Mouse (Mus musculus) CH12.LX (cell line): Measurements from ENCODE around the gene Slc9c1. TPM values are rescaled to one million over a fixed set of nuclear protein-coding genes. Genes with fewer than 3 reads are reported as not detected.
A peak's percentile ranks its signal among the peaks of the same experiment; 100 is the strongest.

ENCODE experiments used
- DNase-seq: peaks from one replicate; pipeline ENCODE4 v3.0.0-alpha.2; 2013; ENCODE audit errors: extremely low read depth
- H3K27ac ChIP-seq: 2 replicates; pipeline ENCODE4 v1.5.1; 2012; ENCODE audit warnings: low read depth, mild to moderate bottlenecking, control low read depth, moderate library complexity; ENCODE audit not compliant: insufficient read depth
- H3K27me3 ChIP-seq: replicated peaks from 2 replicates; pipeline ENCODE3; 2012; ENCODE audit warnings: inconsistent platforms
- H3K36me3 ChIP-seq, 2 experiments: replicated peaks in 1 of 2; 2 replicates each; pipeline versions ENCODE3 to v1.6.1; 2012; ENCODE audit warnings: inconsistent platforms in 1 of 2, low read length in 1 of 2, mild to moderate bottlenecking in 1 of 2, mixed read lengths in 1 of 2, moderate library complexity in 1 of 2; ENCODE audit not compliant: control insufficient read depth in 1 of 2, insufficient read depth in 1 of 2
- H3K4me1 ChIP-seq, 2 experiments: 2 replicates each; pipeline ENCODE4 v1.6.1; 2012; ENCODE audit warnings: inconsistent platforms in 1 of 2, moderate library complexity in 1 of 2; ENCODE audit not compliant: insufficient read depth in 2 of 2, control insufficient read depth in 1 of 2
- H3K4me2 ChIP-seq: 2 replicates; pipeline ENCODE4 v1.6.1; 2012; ENCODE audit warnings: low read depth, mild to moderate bottlenecking, control low read depth; ENCODE audit not compliant: poor library complexity, insufficient read depth, severe bottlenecking
- H3K4me3 ChIP-seq, 3 experiments: fragments of 150-350 bp in 1 of 3; sonication (generic) in 1 of 3; replicated peaks in 1 of 3; 2 replicates each; pipeline versions ENCODE3 to v1.5.1; 2011 to 2012; ENCODE audit warnings: low read depth in 2 of 3, low read length in 2 of 3, mild to moderate bottlenecking in 2 of 3, moderate library complexity in 2 of 3, control low read depth in 1 of 3, improper control_type of control experiment in 1 of 3, inconsistent platforms in 1 of 3, mixed read lengths in 1 of 3; ENCODE audit not compliant: poor library complexity in 1 of 3
- H3K79me2 ChIP-seq: replicated peaks from 2 replicates; pipeline ENCODE4 v1.6.1; 2012; ENCODE audit warnings: mild to moderate bottlenecking, moderate library complexity; ENCODE audit not compliant: control insufficient read depth, poor library complexity, insufficient read depth, severe bottlenecking; ENCODE audit errors: extremely low read depth
- H3K9ac ChIP-seq: 2 replicates; pipeline ENCODE4 v1.6.1; 2012; ENCODE audit warnings: low read depth, mild to moderate bottlenecking, control low read depth, moderate library complexity; ENCODE audit not compliant: insufficient read depth
- H3K9me3 ChIP-seq: replicated peaks from 2 replicates; pipeline ENCODE3; 2012; ENCODE audit warnings: low read length, inconsistent platforms, mixed read lengths
- CHD2 ChIP-seq: IDR thresholded peaks from 2 replicates; pipeline ENCODE4 v1.6.1; 2011; ENCODE audit warnings: low read length, improper control_type of control experiment
- CTCF ChIP-seq, 2 experiments: IDR thresholded peaks in 1 of 2; conservative IDR thresholded peaks in 1 of 2; 2 replicates each; pipeline ENCODE4 v1.5.1; 2011 to 2012; ENCODE audit warnings: low read depth in 2 of 2, low read length in 2 of 2, improper control_type of control experiment in 1 of 2, inconsistent platforms in 1 of 2, mild to moderate bottlenecking in 1 of 2, moderate library complexity in 1 of 2
- IRF4 ChIP-seq: IDR thresholded peaks from 2 replicates; pipeline ENCODE4 v1.6.1; 2014; ENCODE audit warnings: low read depth, mild to moderate bottlenecking, inconsistent platforms, low read length, improper control_type of control experiment
- JUN ChIP-seq: IDR thresholded peaks from 2 replicates; pipeline ENCODE4 v1.6.1; 2011; ENCODE audit warnings: low read depth, mild to moderate bottlenecking, low read length, improper control_type of control experiment, moderate library complexity; ENCODE audit not compliant: insufficient read depth
- JUND ChIP-seq: conservative IDR thresholded peaks from 2 replicates; pipeline ENCODE4 v1.6.1; 2011; ENCODE audit warnings: low read depth, low read length, improper control_type of control experiment
- KAT2A ChIP-seq: IDR thresholded peaks from 2 replicates; pipeline ENCODE4 v1.6.1; 2012; ENCODE audit warnings: low read length, improper control_type of control experiment, inconsistent platforms; ENCODE audit not compliant: insufficient replicate concordance
- MAFK ChIP-seq: IDR thresholded peaks from 2 replicates; pipeline ENCODE4 v1.6.1; 2011; ENCODE audit warnings: low read length, improper control_type of control experiment; ENCODE audit not compliant: insufficient replicate concordance
- MAX ChIP-seq: IDR thresholded peaks from 2 replicates; pipeline ENCODE4 v1.6.1; 2011; ENCODE audit warnings: low read length, improper control_type of control experiment
- MAZ ChIP-seq: IDR thresholded peaks from 2 replicates; pipeline ENCODE4 v1.6.1; 2012; ENCODE audit warnings: low read depth, mild to moderate bottlenecking, inconsistent platforms, low read length, improper control_type of control experiment, moderate library complexity
- MEF2A ChIP-seq: IDR thresholded peaks from 2 replicates; pipeline ENCODE4 v1.6.1; 2014; ENCODE audit warnings: low read depth, mild to moderate bottlenecking, inconsistent platforms, low read length, improper control_type of control experiment, borderline replicate concordance
- MXI1 ChIP-seq: IDR thresholded peaks from 2 replicates; pipeline ENCODE4 v1.6.1; 2011; ENCODE audit warnings: mild to moderate bottlenecking, low read depth, low read length, improper control_type of control experiment
- NRF1 ChIP-seq: IDR thresholded peaks from 2 replicates; pipeline ENCODE4 v1.6.1; 2014; ENCODE audit warnings: low read depth, mild to moderate bottlenecking, inconsistent platforms, low read length, improper control_type of control experiment, moderate library complexity
- PAX5 ChIP-seq: IDR thresholded peaks from 2 replicates; pipeline ENCODE4 v1.6.1; 2012; ENCODE audit warnings: low read length, inconsistent platforms, mixed read lengths
- POLR2A ChIP-seq: IDR thresholded peaks from 2 replicates; pipeline ENCODE4 v1.6.1; 2011; ENCODE audit warnings: low read depth, mild to moderate bottlenecking, improper control_type of control experiment, low read length
- POLR2AphosphoS2 ChIP-seq: IDR thresholded peaks from 2 replicates; pipeline ENCODE4 v1.6.1; 2011; ENCODE audit warnings: low read depth, low read length, improper control_type of control experiment
- RAD21 ChIP-seq: IDR thresholded peaks from 2 replicates; pipeline ENCODE4 v1.6.1; 2011; ENCODE audit warnings: low read depth, mild to moderate bottlenecking, low read length, improper control_type of control experiment, moderate library complexity
- RCOR1 ChIP-seq: conservative IDR thresholded peaks from 2 replicates; pipeline ENCODE4 v1.6.1; 2012; ENCODE audit warnings: low read depth, mild to moderate bottlenecking, inconsistent platforms, low read length, improper control_type of control experiment
- SIN3A ChIP-seq: IDR thresholded peaks from 2 replicates; pipeline ENCODE4 v1.6.1; 2012; ENCODE audit warnings: low read length, improper control_type of control experiment, inconsistent platforms
- TBP ChIP-seq: conservative IDR thresholded peaks from 2 replicates; pipeline ENCODE4 v1.6.1; 2011; ENCODE audit warnings: low read depth, low read length, improper control_type of control experiment
- TCF12 ChIP-seq: IDR thresholded peaks from 2 replicates; pipeline ENCODE4 v1.6.1; 2014; ENCODE audit warnings: low read depth, mild to moderate bottlenecking, inconsistent platforms, low read length, improper control_type of control experiment
- UBTF ChIP-seq: IDR thresholded peaks from 2 replicates; pipeline ENCODE4 v1.6.1; 2012; ENCODE audit warnings: low read depth, mild to moderate bottlenecking, inconsistent platforms, low read length, improper control_type of control experiment, moderate library complexity
- USF1 ChIP-seq: IDR thresholded peaks from 2 replicates; pipeline ENCODE4 v1.6.1; 2014; ENCODE audit warnings: low read depth, mild to moderate bottlenecking, inconsistent platforms, low read length, improper control_type of control experiment
- ZC3H11A ChIP-seq: IDR thresholded peaks from 2 replicates; pipeline ENCODE4 v1.6.1; 2012; ENCODE audit warnings: low read depth, mild to moderate bottlenecking, inconsistent platforms, low read length, improper control_type of control experiment
- ZKSCAN1 ChIP-seq: IDR thresholded peaks from 2 replicates; pipeline ENCODE4 v1.6.1; 2012; ENCODE audit warnings: low read depth, inconsistent platforms, low read length, improper control_type of control experiment, borderline replicate concordance
- ZMIZ1 ChIP-seq: IDR thresholded peaks from 2 replicates; pipeline ENCODE4 v1.6.1; 2012; ENCODE audit warnings: low read depth, mild to moderate bottlenecking, inconsistent platforms, low read length, improper control_type of control experiment
- ZNF384 ChIP-seq: IDR thresholded peaks from 2 replicates; pipeline ENCODE4 v1.6.1; 2012; ENCODE audit warnings: low read depth, low read length, improper control_type of control experiment, inconsistent platforms
- dilution Hi-C: fragments of 300-500 bp; cut with MboI; formaldehyde crosslinking; loops from 2 replicates; pipeline ENCODE4 v1.14.3; 2020; ENCODE audit warnings: low sequenced_read_pairs; ENCODE audit not compliant: extremely low pct_unique_long_range_greater_than_20kb, extremely low pct_ligation_motif_present
- in situ Hi-C: fragments of 300-500 bp; cut with MboI; formaldehyde crosslinking; loops from 3 replicates; pipeline ENCODE4 v1.14.3; 2019; ENCODE audit warnings: low sequenced_read_pairs, low pct_ligation_motif_present, low pct_unique_long_range_greater_than_20kb, mixed read lengths
- polyA plus RNA-seq: library from polyadenylated mRNA; unstranded; fragments of >175 nt; gene quantifications from 2 replicates; pipeline ENCODE4 v1.2.1, GENCODE M21; 2012; ENCODE audit warnings: low read depth; ENCODE audit not compliant: insufficient read length
- total RNA-seq, 2 experiments: library from RNA; depleted of rRNA; stranded (reverse); fragments of 300-350 nt in 1 of 2; fragments of >200 nt in 1 of 2; gene quantifications; 2 replicates each; pipeline ENCODE4 v1.2.3; 2012 to 2014

The Slc9c1 gene
- total and polyA plus RNA-seq, 3 experiments: not detected

DNA sequence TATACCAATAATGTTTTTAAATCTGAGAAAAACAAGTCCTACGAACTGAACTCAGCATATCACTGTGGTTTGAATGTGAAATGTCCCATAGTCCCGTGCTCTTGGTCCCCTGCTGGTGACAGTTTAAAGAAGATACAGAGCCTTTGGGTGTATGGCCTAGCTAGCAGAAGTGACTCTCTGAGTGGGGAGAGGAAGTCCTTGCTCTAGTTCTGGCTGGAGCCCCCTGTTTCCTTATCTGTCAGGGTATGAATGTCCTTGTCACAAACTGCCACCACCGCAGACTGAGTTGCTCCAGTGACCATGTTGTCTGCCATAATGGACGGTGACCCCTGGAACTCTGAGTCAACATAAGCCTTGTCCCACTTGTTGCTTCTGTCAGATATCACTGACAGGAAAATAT lies 88.1 kb downstream of the Slc9c1 start:
- Histone ChIP-seq H3K4me3 (no peak overlapping the region), H3K36me3 (no peaks in the 10 kb centered on the region), H3K4me2 (no peak overlapping the region), H3K9me3 (no peaks in the 10 kb centered on the region), H3K79me2 (no peaks in the 10 kb centered on the region), H3K9ac (no peak overlapping the region), H3K4me1 (peaks cover 0 to 12% of the 10 kb centered on the region in 2 experiments; a peak in 2 of 4 replicates), H3K27ac (no peak overlapping the region), H3K27me3 (no peaks in the 10 kb centered on the region)
- dilution Hi-C loops (no loop called here), in situ Hi-C loops (no loop called here)
- no peak for TF ChIP-seq POLR2A
- TF ChIP-seq CTCF (conservative IDR thresholded peaks at IDR 0.05 in 1 of 2, IDR thresholded peaks at IDR 0.05 in 1 of 2; ENCODE audit: low read depth in 2 of 2, low read length in 2 of 2): 0 out of 4 replicates have a peak, but pooled peaks of 1 of the 2 experiments have one; percentile 13
- DNase-seq: no peak

DNA sequence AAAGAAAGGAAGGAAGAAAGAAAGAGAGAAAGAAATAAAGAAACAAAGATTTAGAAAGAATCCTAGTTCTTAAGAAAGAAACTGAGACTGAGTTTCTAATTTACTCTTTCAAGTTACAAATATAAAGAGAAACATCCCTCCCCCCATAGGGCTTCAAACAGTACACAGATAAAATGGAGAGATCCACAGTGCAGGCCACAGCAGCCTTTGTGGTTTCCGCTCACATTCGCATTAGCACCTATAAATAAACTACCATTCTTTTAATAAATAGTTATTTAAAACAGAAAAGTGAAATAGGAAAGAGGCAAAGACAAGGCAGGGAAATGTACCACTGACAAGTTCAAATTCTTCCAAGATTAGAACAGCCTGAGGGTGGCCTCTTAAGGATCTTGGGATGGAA lies 89.7 kb downstream of the Slc9c1 start:
- H3K9me3 ChIP-seq: no peaks in the 10 kb centered on the region
- no peaks in the 10 kb centered on the region for H3K79me2 ChIP-seq
- H3K36me3 ChIP-seq: no peaks in the 10 kb centered on the region
- no peak overlapping the region for H3K4me3 ChIP-seq
- no peaks in the 10 kb centered on the region for H3K27me3 ChIP-seq
- H3K4me2 ChIP-seq: no peak overlapping the region; the same call in 1 of the 2 replicates
- in situ Hi-C loops: loop anchor here (25.0 kb wide), 1 partner anchor 312 kb away; no protein-coding TSS in a partner anchor
- no peak for TF ChIP-seq RAD21
- TF ChIP-seq MAX: no peak
- H3K9ac ChIP-seq: no peak overlapping the region
- no peak overlapping the region for H3K27ac ChIP-seq
- dilution Hi-C loops: no loop called here
- peaks cover 0 to 12% of the 10 kb centered on the region in 2 experiments; a peak in 2 of 4 replicates for H3K4me1 ChIP-seq
- DNase-seq: no peak

DNA sequence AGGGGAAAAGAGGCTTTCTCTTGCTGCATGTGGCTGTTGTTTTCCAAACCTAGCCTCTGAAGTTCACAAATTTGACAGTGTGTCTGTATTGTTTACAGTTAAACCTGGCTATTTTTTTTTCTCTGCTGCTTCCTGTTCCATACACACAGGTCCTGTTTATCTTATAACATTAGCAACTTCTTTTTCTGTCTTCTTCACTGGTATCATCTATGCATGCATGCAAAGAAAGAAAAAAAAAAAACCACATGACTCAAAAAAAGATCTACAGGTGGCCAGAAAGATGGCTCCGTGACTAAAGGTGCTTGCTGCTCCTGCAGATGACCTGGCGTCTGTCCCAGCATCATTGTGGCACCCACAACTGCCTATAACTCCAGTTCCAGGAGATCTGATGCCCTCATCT lies 90.2 kb downstream of the Slc9c1 start:
- dilution Hi-C loops: no loop called here
- peak; percentile 30 for DNase-seq
- Histone ChIP-seq H3K4me2 (no peak overlapping the region), H3K4me3 (no peak overlapping the region), H3K27ac (no peak overlapping the region), H3K4me1 (peaks cover 0 to 12% of the 10 kb centered on the region in 2 experiments; a peak in 2 of 4 replicates), H3K9me3 (no peaks in the 10 kb centered on the region), H3K79me2 (no peaks in the 10 kb centered on the region), H3K9ac (no peak overlapping the region), H3K36me3 (no peaks in the 10 kb centered on the region), H3K27me3 (no peaks in the 10 kb centered on the region)
- in situ Hi-C loops: loop anchor here (25.0 kb wide), 1 partner anchor 313 kb away; no protein-coding TSS in a partner anchor
- no peak for TF ChIP-seq MXI1
- TF ChIP-seq ZC3H11A: no peak
- no peak for TF ChIP-seq MAZ
- no peak for TF ChIP-seq SIN3A
- TF ChIP-seq CHD2: no peak
- TF ChIP-seq MAFK: no peak
- no peak for TF ChIP-seq KAT2A
- TF ChIP-seq PAX5: no peak
- no peak for TF ChIP-seq NRF1
- peak; percentile 60; the same call in 1 of the 2 replicates for TF ChIP-seq TCF12
- TF ChIP-seq POLR2A: no peak
- no peak for TF ChIP-seq CTCF (conservative IDR thresholded peaks at IDR 0.05 in 1 of 2, IDR thresholded peaks at IDR 0.05 in 1 of 2; ENCODE audit: low read depth in 2 of 2, low read length in 2 of 2)
- no peak for TF ChIP-seq MEF2A
- TF ChIP-seq RCOR1: no peak
- no peak for TF ChIP-seq JUN
- TF ChIP-seq UBTF: no peak
- no peak for TF ChIP-seq ZKSCAN1
- no peak for TF ChIP-seq ZMIZ1
- peak; percentile 68 for TF ChIP-seq IRF4
- 0 out of 2 replicates have a peak, but pooled peaks have one; percentile 26 for TF ChIP-seq JUND
- no peak for TF ChIP-seq TBP
- TF ChIP-seq POLR2AphosphoS2: no peak
- TF ChIP-seq ZNF384: peak; percentile 90
- no peak for TF ChIP-seq RAD21
- TF ChIP-seq USF1: no peak
